Mouse (Mus musculus): ENCODE results near the gene Ache. TPM values are rescaled to one million over a fixed set of nuclear protein-coding genes. Genes with fewer than 3 reads are reported as not detected.

Gene Ache
- polyA plus RNA-seq, 1 experiment from 2014 or later, result 17.2 TPM

GRCm38 (mm10) chr5:137320996-137321395 lies 33.7 kb downstream of the Ache start:
- H3K4me2 ChIP-seq (ENCODE audit: low read length), result no peak overlapping the region
- no peaks in the 10 kb centered on the region for H3K27me3 ChIP-seq (replicated peaks; ENCODE audit: control insufficient read depth, insufficient read depth, low read length)
- no peak overlapping the region for H3K9ac ChIP-seq (replicated peaks; ENCODE audit: low read depth, low read length)
- no peaks in the 10 kb centered on the region for H3K4me1 ChIP-seq (replicated peaks; ENCODE audit: control insufficient read depth, insufficient read depth, low read length)
- H3K36me3 ChIP-seq (ENCODE audit: control insufficient read depth, insufficient read depth), result peaks cover 2% of the 10 kb centered on the region; the same call in 1 of the 2 replicates
- H3K4me3 ChIP-seq (replicated peaks; ENCODE audit: low read length), result no peak overlapping the region
- WGBS, result 100% methylated on average over 3 of the region's 3 CpGs
- no peaks in the 10 kb centered on the region for H3K9me3 ChIP-seq (ENCODE audit: control insufficient read depth, low read length)
- ATAC-seq, result no peak
- no peak overlapping the region for H3K27ac ChIP-seq (ENCODE audit: low read length)

DNA sequence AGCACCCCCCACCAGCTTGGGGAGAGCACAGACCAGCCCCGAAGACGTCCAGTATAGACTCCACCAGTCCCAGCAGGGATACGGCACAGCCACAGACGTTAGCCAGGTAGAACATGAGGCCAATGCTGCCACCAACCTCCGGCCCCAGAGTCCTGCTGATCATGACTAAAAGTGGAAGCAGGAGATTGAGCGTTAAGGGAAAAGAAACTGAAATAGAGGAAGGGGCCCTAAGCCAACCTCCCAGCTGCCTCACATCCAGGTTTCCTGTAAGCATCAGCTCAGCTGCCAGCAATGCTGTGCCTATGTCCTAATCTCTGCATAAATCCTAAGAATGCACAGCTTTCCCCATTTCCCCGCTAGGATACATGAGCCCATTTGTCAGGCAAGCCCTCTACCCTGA lies 43.6 kb downstream of the Ache start:
- ATAC-seq, result no peak
- Histone ChIP-seq H3K27me3 (replicated peaks; ENCODE audit: control insufficient read depth, insufficient read depth, low read length) (no peaks in the 10 kb centered on the region), H3K27ac (ENCODE audit: low read length) (no peak overlapping the region), H3K9me3 (ENCODE audit: control insufficient read depth, low read length) (no peaks in the 10 kb centered on the region), H3K4me3 (replicated peaks; ENCODE audit: low read length) (no peak overlapping the region), H3K4me2 (ENCODE audit: low read length) (no peak overlapping the region), H3K36me3 (ENCODE audit: control insufficient read depth, insufficient read depth) (no peaks in the 10 kb centered on the region), H3K4me1 (replicated peaks; ENCODE audit: control insufficient read depth, insufficient read depth, low read length) (peaks cover 10% of the 10 kb centered on the region), H3K9ac (replicated peaks; ENCODE audit: low read depth, low read length) (no peak overlapping the region)
- WGBS, result 90% methylated on average over 7 of the region's 7 CpGs

- WGBS, result 14% methylated on average over 15 of the region's 15 CpGs
- Histone ChIP-seq H3K36me3 (ENCODE audit: control insufficient read depth, insufficient read depth) (no peaks in the 10 kb centered on the region), H3K4me3 (replicated peaks; ENCODE audit: low read length) (peak overlapping the region; percentile 77), H3K27me3 (replicated peaks; ENCODE audit: control insufficient read depth, insufficient read depth, low read length) (no peaks in the 10 kb centered on the region), H3K4me2 (ENCODE audit: low read length) (peak overlapping the region; percentile 92), H3K9me3 (ENCODE audit: control insufficient read depth, low read length) (no peaks in the 10 kb centered on the region), H3K4me1 (replicated peaks; ENCODE audit: control insufficient read depth, insufficient read depth, low read length) (peaks cover 10% of the 10 kb centered on the region), H3K9ac (replicated peaks; ENCODE audit: low read depth, low read length) (peak overlapping the region; percentile 87), H3K27ac (ENCODE audit: low read length) (peak overlapping the region; percentile 37; the same call in 1 of the 2 replicates)
- ATAC-seq, result no peak
These were observed 45.7 kb downstream of the Ache start for GRCm38 (mm10) chr5:137332857-137333511.

DNA sequence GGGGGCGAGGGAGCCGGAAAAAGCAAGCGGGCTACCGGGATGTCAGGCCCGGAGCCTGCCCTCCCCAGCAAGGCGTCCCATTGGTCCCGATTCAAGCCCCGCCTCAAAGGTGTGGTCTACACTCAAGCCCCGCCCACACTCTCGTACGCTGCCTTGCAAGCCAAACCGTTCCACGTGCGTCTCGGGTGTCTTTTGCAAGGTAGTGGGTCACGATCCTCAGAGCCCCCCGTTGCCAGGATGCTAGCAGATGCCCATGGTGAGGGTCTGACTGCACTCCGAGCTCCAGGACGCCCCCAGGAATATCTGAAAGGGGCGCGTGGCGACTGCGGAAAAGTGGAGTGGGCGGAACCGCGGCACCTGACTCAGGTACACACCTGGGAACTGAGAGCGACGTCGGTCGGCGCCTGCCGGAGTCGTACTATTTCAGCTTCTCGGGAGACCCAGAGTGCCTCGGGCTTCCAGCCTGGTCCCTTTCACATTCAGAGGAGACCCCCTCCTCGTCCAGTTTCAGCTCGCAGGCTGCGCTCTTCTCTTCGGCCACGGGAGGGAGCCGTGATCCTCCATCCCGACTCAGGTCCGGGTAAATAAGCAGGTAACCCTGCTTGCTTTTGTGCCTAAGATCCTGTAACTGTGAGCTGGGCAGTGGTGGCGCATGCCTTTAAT lies 46.3 kb downstream of the Ache start, which contains the start of gene Slc12a9:
Gene Slc12a9, minus strand, starts transcription at position 86 of the 663 bp plus-strand sequence.
- H3K9me3 ChIP-seq (ENCODE audit: control insufficient read depth, low read length), result no peaks in the 10 kb centered on the region
- under 1% methylated on average over 44 of the region's 44 CpGs for WGBS
- peak within 1 kb of the TSS; percentile 92 for H3K4me2 ChIP-seq (ENCODE audit: low read length)
- peak within 1 kb of the TSS; percentile 87 for H3K9ac ChIP-seq (replicated peaks; ENCODE audit: low read depth, low read length)
- ATAC-seq, result peak; percentile 87
- peak within 1 kb of the TSS; percentile 77 for H3K4me3 ChIP-seq (replicated peaks; ENCODE audit: low read length)
- peaks cover 12% of the 10 kb centered on the region for H3K4me1 ChIP-seq (replicated peaks; ENCODE audit: control insufficient read depth, insufficient read depth, low read length)
- peak within 1 kb of the TSS; percentile 37; the same call in 1 of the 2 replicates for H3K27ac ChIP-seq (ENCODE audit: low read length)
- H3K36me3 ChIP-seq (ENCODE audit: control insufficient read depth, insufficient read depth), result no peaks in the 10 kb centered on the region
- no peaks in the 10 kb centered on the region for H3K27me3 ChIP-seq (replicated peaks; ENCODE audit: control insufficient read depth, insufficient read depth, low read length)

DNA sequence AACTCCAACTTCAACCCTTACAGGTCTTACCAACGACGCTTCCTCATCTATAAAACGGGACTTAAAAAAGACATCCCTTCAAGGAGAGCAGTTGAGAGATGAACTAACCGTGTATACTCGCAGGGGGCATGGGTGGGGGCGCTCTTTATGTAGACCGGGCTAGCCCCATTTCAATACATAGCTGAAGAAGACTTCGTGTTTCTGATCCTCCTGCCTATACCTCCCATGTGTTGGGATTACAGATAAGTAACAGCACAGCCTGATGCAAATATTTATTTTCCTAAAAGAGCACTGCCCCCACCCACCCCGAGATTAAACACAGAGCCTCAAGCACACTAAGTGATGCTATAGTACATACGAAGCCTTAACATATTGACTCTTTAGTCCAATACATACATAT lies 47.0 kb downstream of the Ache start:
- no peak for ATAC-seq

DNA sequence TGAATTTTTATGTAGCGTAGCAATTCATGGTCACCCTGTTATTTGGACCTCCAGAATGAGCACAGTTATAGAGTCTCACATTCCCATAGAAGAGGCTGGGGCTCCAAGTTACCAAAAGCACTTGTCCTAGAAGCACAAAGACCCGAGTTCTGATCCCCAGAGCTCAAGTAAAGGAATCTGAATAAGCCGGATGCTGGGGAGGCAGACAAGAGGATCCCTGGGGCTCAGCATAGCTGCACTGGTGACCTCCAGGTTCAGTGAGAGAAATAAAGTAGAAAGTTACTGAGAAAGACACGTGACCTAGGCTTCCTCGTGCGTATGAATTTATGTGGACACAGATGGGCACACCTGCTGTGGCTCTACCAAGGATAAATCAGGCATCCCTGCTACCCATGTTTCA lies 47.7 kb downstream of the Ache start:
- Histone ChIP-seq H3K9ac (replicated peaks; ENCODE audit: low read depth, low read length) (no peak overlapping the region), H3K4me2 (ENCODE audit: low read length) (no peak overlapping the region), H3K9me3 (ENCODE audit: control insufficient read depth, low read length) (no peaks in the 10 kb centered on the region), H3K4me1 (replicated peaks; ENCODE audit: control insufficient read depth, insufficient read depth, low read length) (peaks cover 24% of the 10 kb centered on the region), H3K4me3 (replicated peaks; ENCODE audit: low read length) (no peak overlapping the region), H3K27ac (ENCODE audit: low read length) (no peak overlapping the region), H3K36me3 (ENCODE audit: control insufficient read depth, insufficient read depth) (no peaks in the 10 kb centered on the region), H3K27me3 (replicated peaks; ENCODE audit: control insufficient read depth, insufficient read depth, low read length) (no peaks in the 10 kb centered on the region)
- no peak for ATAC-seq
- WGBS, result 65% methylated on average over 6 of the region's 6 CpGs

More for the DNA sequence above, 47.0 kb downstream of the Ache start:
- H3K9me3 ChIP-seq (ENCODE audit: control insufficient read depth, low read length), result no peaks in the 10 kb centered on the region
- no peak overlapping the region for H3K9ac ChIP-seq (replicated peaks; ENCODE audit: low read depth, low read length)
- no peak overlapping the region for H3K4me3 ChIP-seq (replicated peaks; ENCODE audit: low read length)
- no peaks in the 10 kb centered on the region for H3K36me3 ChIP-seq (ENCODE audit: control insufficient read depth, insufficient read depth)
- peaks cover 18% of the 10 kb centered on the region for H3K4me1 ChIP-seq (replicated peaks; ENCODE audit: control insufficient read depth, insufficient read depth, low read length)
- no peak overlapping the region for H3K27ac ChIP-seq (ENCODE audit: low read length)
- no peak overlapping the region for H3K4me2 ChIP-seq (ENCODE audit: low read length)
- no peaks in the 10 kb centered on the region for H3K27me3 ChIP-seq (replicated peaks; ENCODE audit: control insufficient read depth, insufficient read depth, low read length)
- WGBS, result 60% methylated on average over 10 of the region's 10 CpGs

- no peak overlapping the region for H3K4me2 ChIP-seq (ENCODE audit: low read length)
- H3K4me1 ChIP-seq (replicated peaks; ENCODE audit: control insufficient read depth, insufficient read depth, low read length), result peaks cover 24% of the 10 kb centered on the region
- no peak overlapping the region for H3K27ac ChIP-seq (ENCODE audit: low read length)
- H3K27me3 ChIP-seq (replicated peaks; ENCODE audit: control insufficient read depth, insufficient read depth, low read length), result no peaks in the 10 kb centered on the region
- H3K9me3 ChIP-seq (ENCODE audit: control insufficient read depth, low read length), result no peaks in the 10 kb centered on the region
- H3K36me3 ChIP-seq (ENCODE audit: control insufficient read depth, insufficient read depth), result no peaks in the 10 kb centered on the region
- ATAC-seq, result no peak
- 52% methylated on average over 8 of the region's 8 CpGs for WGBS
- H3K9ac ChIP-seq (replicated peaks; ENCODE audit: low read depth, low read length), result no peak overlapping the region
- no peak overlapping the region for H3K4me3 ChIP-seq (replicated peaks; ENCODE audit: low read length)
These were observed 49.9 kb downstream of the Ache start for GRCm38 (mm10) chr5:137337190-137337589.

DNA sequence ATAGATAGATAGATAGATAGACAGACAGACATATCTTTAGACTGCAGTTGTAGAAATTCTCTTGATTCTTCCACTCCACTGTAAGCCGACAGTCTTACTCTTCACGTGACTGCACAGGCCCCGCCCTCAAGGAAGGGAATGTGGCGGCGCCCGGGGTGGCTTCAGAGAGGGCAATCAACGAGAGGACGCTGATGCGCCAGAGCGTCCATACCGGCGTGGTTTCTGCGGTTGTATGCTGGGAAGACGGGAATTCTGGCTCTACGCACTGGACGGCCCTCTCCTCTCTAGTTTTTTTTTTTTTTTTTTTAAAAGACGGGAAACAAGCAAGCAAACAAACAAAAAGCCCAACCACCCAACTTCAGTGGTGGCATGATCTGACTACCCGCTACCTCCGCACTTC lies 50.9 kb downstream of the Ache start:
- peaks cover 14% of the 10 kb centered on the region for H3K4me1 ChIP-seq (replicated peaks; ENCODE audit: control insufficient read depth, insufficient read depth, low read length)
- H3K27me3 ChIP-seq (replicated peaks; ENCODE audit: control insufficient read depth, insufficient read depth, low read length), result no peaks in the 10 kb centered on the region
- peak overlapping the region; percentile 63 for H3K9ac ChIP-seq (replicated peaks; ENCODE audit: low read depth, low read length)
- no peaks in the 10 kb centered on the region for H3K9me3 ChIP-seq (ENCODE audit: control insufficient read depth, low read length)
- H3K27ac ChIP-seq (ENCODE audit: low read length), result peak overlapping the region; percentile 68
- WGBS, result under 1% methylated on average over 19 of the region's 19 CpGs
- peak overlapping the region; percentile 92 for H3K4me2 ChIP-seq (ENCODE audit: low read length)
- no peaks in the 10 kb centered on the region for H3K36me3 ChIP-seq (ENCODE audit: control insufficient read depth, insufficient read depth)
- H3K4me3 ChIP-seq (replicated peaks; ENCODE audit: low read length), result peak overlapping the region; percentile 49
- peak; percentile 88 for ATAC-seq

GRCm38 (mm10) chr5:137338663-137339289 lies 51.5 kb downstream of the Ache start:
- 2% methylated on average over 11 of the region's 11 CpGs for WGBS
- peak overlapping the region; percentile 49 for H3K4me3 ChIP-seq (replicated peaks; ENCODE audit: low read length)
- H3K9ac ChIP-seq (replicated peaks; ENCODE audit: low read depth, low read length), result peak overlapping the region; percentile 63
- H3K27me3 ChIP-seq (replicated peaks; ENCODE audit: control insufficient read depth, insufficient read depth, low read length), result no peaks in the 10 kb centered on the region
- ATAC-seq, result peak; percentile 2; the same call in 1 of the 2 replicates
- peaks cover 14% of the 10 kb centered on the region for H3K4me1 ChIP-seq (replicated peaks; ENCODE audit: control insufficient read depth, insufficient read depth, low read length)
- H3K4me2 ChIP-seq (ENCODE audit: low read length), result peak overlapping the region; percentile 92
- H3K9me3 ChIP-seq (ENCODE audit: control insufficient read depth, low read length), result no peaks in the 10 kb centered on the region
- no peaks in the 10 kb centered on the region for H3K36me3 ChIP-seq (ENCODE audit: control insufficient read depth, insufficient read depth)
- peak overlapping the region; percentile 68 for H3K27ac ChIP-seq (ENCODE audit: low read length)
